Mouse (Mus musculus) monocyte, adult 59 days (primary cell): Measurements from ENCODE around the gene Dcaf5. TPM values are rescaled to one million over a fixed set of nuclear protein-coding genes. Genes with fewer than 3 reads are reported as not detected.

Source experiments
- total RNA-seq, 2 experiments: library from RNA; stranded (reverse); gene quantifications; one replicate each; pipeline ENCODE4 v1.2.4; 2023

Dcaf5 gene
- 10 to 100 TPM; 25.4 to 31.2 TPM for total RNA-seq

GRCm38 (mm10) chr12:80436336-80436976, at the start of gene Dcaf5:
Dcaf5 (minus strand) TSS chr12:80436601.

DNA sequence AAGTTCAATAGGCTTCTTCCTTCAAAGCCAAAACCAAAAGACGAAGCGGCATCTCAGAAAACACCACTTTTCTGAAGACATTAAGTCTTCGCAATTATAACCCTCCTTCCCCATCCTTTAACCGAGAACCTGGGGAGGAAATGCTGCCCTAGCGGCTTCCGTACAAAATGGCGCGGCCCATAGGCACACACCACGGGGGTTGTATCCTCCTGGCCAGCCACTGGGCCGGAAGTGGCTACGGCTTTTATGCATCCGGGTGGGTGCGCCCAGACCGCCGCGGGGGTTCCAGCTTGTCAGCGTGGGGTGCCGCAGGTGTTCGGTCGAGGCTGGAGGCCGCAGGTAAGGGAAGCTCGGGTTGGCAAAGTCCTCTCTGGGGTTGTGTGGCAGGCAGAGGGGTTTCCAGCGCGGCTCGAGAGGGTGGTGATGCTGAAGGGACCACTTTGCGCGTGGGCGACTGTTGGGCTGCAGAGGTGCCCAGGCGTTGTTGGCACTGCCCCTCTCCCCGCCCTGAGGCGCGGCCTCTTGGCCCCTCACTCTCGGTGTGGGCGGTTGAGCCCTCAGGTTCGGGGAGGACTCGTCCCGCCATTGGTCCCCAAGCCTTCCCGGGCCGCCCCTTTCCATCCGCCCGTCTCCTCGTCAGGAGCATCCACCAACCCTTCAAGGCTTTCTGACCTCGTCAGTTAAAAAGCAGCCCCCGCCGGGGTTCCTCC, 26.7 kb upstream of the Dcaf5 start, which contains the start of gene Exd2:
Gene Exd2 (plus strand): TSS at position 154 of the 710 bp plus-strand sequence.

Other genes starting within 250 kb of the Dcaf5 start
- 100 to 1,000 TPM; 133 to 157 TPM for gene Actn1, start 176.2 kb downstream of the Dcaf5 start, total RNA-seq
- 10 to 100 TPM; 27.4 to 29.5 TPM for gene Exd2, start 26.5 kb upstream of the Dcaf5 start, total RNA-seq
- not detected for gene Galnt16, start 81.7 kb upstream of the Dcaf5 start, total RNA-seq
- gene Slc39a9, start 207.3 kb upstream of the Dcaf5 start, total RNA-seq: 10 to 100 TPM; 26.5 to 29.9 TPM
- 10 to 100 TPM; 24.4 to 36.3 TPM for gene Erh, start 207.7 kb upstream of the Dcaf5 start, total RNA-seq